Mouse (Mus musculus) adrenal gland, postnatal 4 days (tissue): ENCODE measurements around the gene Coro1b. TPM values are rescaled to one million over a fixed set of nuclear protein-coding genes. Genes with fewer than 3 reads are reported as not detected.

Source experiments
- total RNA-seq, 2 experiments: library from RNA; stranded (reverse); gene quantifications; 2 replicates each; pipeline ENCODE4 v1.2.3; 2021

The Coro1b gene
- total RNA-seq, 2 experiments from 2014 or later, result 192 to 203 TPM

Other genes with a start within 250 kb of the Coro1b start
- 10 to 100 TPM; 80.5 to 91.9 TPM for gene Tcirg1, start 241.5 kb upstream of the Coro1b start, total RNA-seq
- 100 to 1,000 TPM; 205 to 212 TPM for gene Ndufs8, start 235.8 kb upstream of the Coro1b start, total RNA-seq
- gene Aldh3b1, start 218.8 kb upstream of the Coro1b start, total RNA-seq, result 100 to 1,000 TPM; 117 to 121 TPM
- gene Unc93b1, start 213.4 kb upstream of the Coro1b start, total RNA-seq, result 10 to 100 TPM; 53.9 to 60.7 TPM
- gene Aldh3b3, start 190.0 kb upstream of the Coro1b start, total RNA-seq, result under 1 TPM; 0.67 to 0.87 TPM
- 1 to 10 TPM; 7.5 to 8.4 TPM for gene Aldh3b2, start 176.3 kb upstream of the Coro1b start, total RNA-seq
- gene Acy3, start 162.0 kb upstream of the Coro1b start, total RNA-seq, result 10 to 100 TPM; 32.3 to 36.8 TPM
- under 1 TPM in 1 of 2 experiments, not detected in 1; 0.34 TPM for gene Tbx10, start 155.9 kb upstream of the Coro1b start, total RNA-seq
- gene Nudt8, start 148.0 kb upstream of the Coro1b start, total RNA-seq, result 10 to 100 TPM; 21.7 to 21.9 TPM
- gene Gm49405, start 148.0 kb upstream of the Coro1b start, total RNA-seq, result 1 to 10 TPM; 1.7 to 1.8 TPM
- gene Doc2g, start 145.3 kb upstream of the Coro1b start, total RNA-seq, result 1 to 10 TPM; 2.4 to 2.6 TPM
- gene Ndufv1, start 135.8 kb upstream of the Coro1b start, total RNA-seq, result 100 to 1,000 TPM; 253 to 283 TPM
- gene Gstp1, start 110.6 kb upstream of the Coro1b start, total RNA-seq, result 100 to 1,000 TPM; 258 to 283 TPM
- gene Gstp2, start 102.6 kb upstream of the Coro1b start, total RNA-seq, result 10 to 100 TPM; 52.6 to 68.8 TPM
- gene Gstp3, start 89.0 kb upstream of the Coro1b start, total RNA-seq, result 10 to 100 TPM in 1 of 2 experiments, 1 to 10 TPM in 1; 1.9 to 37.5 TPM
- 1 to 10 TPM in 1 of 2 experiments, not detected in 1; 1.2 TPM for gene Cabp2, start 67.0 kb upstream of the Coro1b start, total RNA-seq
- gene Cdk2ap2, start 51.4 kb upstream of the Coro1b start, total RNA-seq, result 10 to 100 TPM; 45.8 to 47.3 TPM
- 10 to 100 TPM; 51.6 to 65.0 TPM for gene Pitpnm1, start 48.6 kb upstream of the Coro1b start, total RNA-seq
- 10 to 100 TPM; 86.1 to 88.5 TPM for gene Aip, start 22.8 kb upstream of the Coro1b start, total RNA-seq
- gene Gpr152, start 8.8 kb upstream of the Coro1b start, total RNA-seq, result under 1 TPM; 0.08 to 0.14 TPM
- gene Cabp4, start 4.6 kb upstream of the Coro1b start, total RNA-seq, result under 1 TPM in 1 of 2 experiments, not detected in 1; 0.20 TPM
- gene Ptprcap, start 5.0 kb downstream of the Coro1b start, total RNA-seq, result 1 to 10 TPM; 5.1 to 5.2 TPM
- gene Rps6kb2, start 14.7 kb downstream of the Coro1b start, total RNA-seq, result 10 to 100 TPM; 46.6 to 50.0 TPM
- 1 to 10 TPM; 5.5 to 7.3 TPM for gene Carns1, start 26.9 kb downstream of the Coro1b start, total RNA-seq
- gene Tbc1d10c, start 42.7 kb downstream of the Coro1b start, total RNA-seq, result 1 to 10 TPM; 3.2 to 4.3 TPM
- gene Ppp1ca, start 43.4 kb downstream of the Coro1b start, total RNA-seq, result 100 to 1,000 TPM; 464 to 467 TPM
- 10 to 100 TPM; 14.7 to 16.2 TPM for gene Rad9a, start 53.0 kb downstream of the Coro1b start, total RNA-seq
- gene Clcf1, start 65.6 kb downstream of the Coro1b start, total RNA-seq, result 10 to 100 TPM; 10.0 to 10.7 TPM
- not detected for gene AC109138.7, start 65.7 kb downstream of the Coro1b start, total RNA-seq
- 10 to 100 TPM; 32.7 to 34.3 TPM for gene Pold4, start 83.3 kb downstream of the Coro1b start, total RNA-seq
- 10 to 100 TPM; 37.6 to 40.9 TPM for gene Ssh3, start 120.6 kb downstream of the Coro1b start, total RNA-seq
- 1 to 10 TPM; 8.2 to 8.8 TPM for gene Ankrd13d, start 134.5 kb downstream of the Coro1b start, total RNA-seq
- 10 to 100 TPM; 54.6 to 57.8 TPM for gene Grk2, start 157.6 kb downstream of the Coro1b start, total RNA-seq
- 100 to 1,000 TPM; 104 to 106 TPM for gene Kdm2a, start 249.7 kb downstream of the Coro1b start, total RNA-seq